Mouse (Mus musculus) hindbrain, embryonic 16.5 days (tissue): ENCODE measurements around the gene Lhx6. TPM values are rescaled to one million over a fixed set of nuclear protein-coding genes. Genes with fewer than 3 reads are reported as not detected.

Experiments used
- polyA plus RNA-seq: library from polyadenylated mRNA; unstranded; fragments of >200 nt; fragmentation: Nextera tagmentation; extraction: Ambion mirVana; gene quantifications from 2 replicates; pipeline ENCODE4 v1.2.1, GENCODE M21; 2015

Lhx6 gene
- polyA plus RNA-seq, 1 experiment from 2014 or later: 0.48 TPM

Other genes starting within 250 kb of the Lhx6 start
- 2.6 and 4.7 TPM in 2 replicates for gene Ttll11, start 125.5 kb downstream of the Lhx6 start, polyA plus RNA-seq
- 346 and 375 TPM in 2 replicates for gene Ndufa8, start 56.0 kb downstream of the Lhx6 start, polyA plus RNA-seq
- 4.1 and 4.6 TPM in 2 replicates for gene Morn5, start 56.0 kb downstream of the Lhx6 start, polyA plus RNA-seq
- 26.6 and 26.7 TPM in 2 replicates for gene Mrrf, start 31.0 kb upstream of the Lhx6 start, polyA plus RNA-seq
- gene Rbm18, start 31.4 kb upstream of the Lhx6 start, polyA plus RNA-seq: 114 and 117 TPM in 2 replicates
- 6.6 and 6.8 TPM in 2 replicates for gene Ptgs1, start 125.0 kb upstream of the Lhx6 start, polyA plus RNA-seq